Mouse (Mus musculus): ENCODE results near the gene Gm4216. TPM values are rescaled to one million over a fixed set of nuclear protein-coding genes. Genes with fewer than 3 reads are reported as not detected.
"Not testable (repeated sequence)": the region's sequence is repeated elsewhere in the genome, so short reads cannot be mapped to it uniquely, and the experiment has no call there.

The Gm4216 gene
- not detected in 2 replicates for polyA plus RNA-seq (2015; fragmentation: Nextera tagmentation; extraction: Ambion mirVana)

GRCm38 (mm10) chr7:23019823-23020222, at the start of gene Gm4216:
Gm4216 (minus strand) TSS chr7:23019923.
- not testable (repeated sequence) for ATAC-seq

GRCm38 (mm10) chr7:23067356-23067755, 47.6 kb upstream of the Gm4216 start, which contains the start of gene Gm8720:
Gm8720 (minus strand) TSS chr7:23067456.
- not testable (repeated sequence) for H3K9me3 ChIP-seq (ENCODE audit: control insufficient read depth, low read length); H3K36me3 ChIP-seq (ENCODE audit: control insufficient read depth, insufficient read depth, low read length); H3K27ac ChIP-seq (ENCODE audit: low read length); ATAC-seq; H3K4me1 ChIP-seq (ENCODE audit: control insufficient read depth, insufficient read depth, low read length); H3K27me3 ChIP-seq (replicated peaks; ENCODE audit: control insufficient read depth, insufficient read depth, low read length); H3K4me3 ChIP-seq (ENCODE audit: low read length); H3K4me2 ChIP-seq (ENCODE audit: low read depth, low read length); H3K9ac ChIP-seq (ENCODE audit: low read depth, low read length)
- WGBS: no CpG with 5 or more reads among the region's 1 CpGs

More at GRCm38 (mm10) chr7:23019823-23020222, at the start of gene Gm4216:
- not testable (repeated sequence) for H3K4me2 ChIP-seq (ENCODE audit: low read depth, low read length); H3K27ac ChIP-seq (ENCODE audit: low read length); H3K27me3 ChIP-seq (replicated peaks; ENCODE audit: control insufficient read depth, insufficient read depth, low read length); H3K9me3 ChIP-seq (ENCODE audit: control insufficient read depth, low read length); H3K4me1 ChIP-seq (ENCODE audit: control insufficient read depth, insufficient read depth, low read length); H3K4me3 ChIP-seq (ENCODE audit: low read length); H3K36me3 ChIP-seq (ENCODE audit: control insufficient read depth, insufficient read depth, low read length); H3K9ac ChIP-seq (ENCODE audit: low read depth, low read length)
- WGBS: no CpG with 5 or more reads among the region's 3 CpGs

GRCm38 (mm10) chr7:23055240-23055639, 35.5 kb upstream of the Gm4216 start, which contains the start of gene Vmn1r163:
Vmn1r163 (plus strand) TSS chr7:23055540.
- not testable (repeated sequence) for H3K27ac ChIP-seq (ENCODE audit: low read length); H3K4me1 ChIP-seq (ENCODE audit: control insufficient read depth, insufficient read depth, low read length); H3K27me3 ChIP-seq (replicated peaks; ENCODE audit: control insufficient read depth, insufficient read depth, low read length); H3K9me3 ChIP-seq (ENCODE audit: control insufficient read depth, low read length); H3K4me2 ChIP-seq (ENCODE audit: low read depth, low read length); H3K9ac ChIP-seq (ENCODE audit: low read depth, low read length); H3K4me3 ChIP-seq (ENCODE audit: low read length); H3K36me3 ChIP-seq (ENCODE audit: control insufficient read depth, insufficient read depth, low read length); ATAC-seq
- WGBS: no CpG with 5 or more reads among the region's 1 CpGs

- H3K36me3 ChIP-seq (ENCODE audit: control insufficient read depth, insufficient read depth, low read length); H3K4me3 ChIP-seq (ENCODE audit: low read length); H3K9me3 ChIP-seq (ENCODE audit: control insufficient read depth, low read length); H3K27me3 ChIP-seq (replicated peaks; ENCODE audit: control insufficient read depth, insufficient read depth, low read length); ATAC-seq; H3K9ac ChIP-seq (ENCODE audit: low read depth, low read length); H3K4me2 ChIP-seq (ENCODE audit: low read depth, low read length); H3K4me1 ChIP-seq (ENCODE audit: control insufficient read depth, insufficient read depth, low read length); H3K27ac ChIP-seq (ENCODE audit: low read length): not testable (repeated sequence)
- no CpG with 5 or more reads among the region's 5 CpGs for WGBS
These were observed 35.1 kb downstream of the Gm4216 start, which contains the start of gene Gm4214 for GRCm38 (mm10) chr7:22984573-22984972. Gm4214 (minus strand) TSS chr7:22984673.

Other genes with a start within 250 kb of the Gm4216 start
- not detected in 2 replicates for gene Vmn1r158, start 229.1 kb downstream of the Gm4216 start, polyA plus RNA-seq (2015; fragmentation: Nextera tagmentation; extraction: Ambion mirVana)
- not detected in 2 replicates for gene Vmn1r159, start 176.3 kb downstream of the Gm4216 start, polyA plus RNA-seq (2015; fragmentation: Nextera tagmentation; extraction: Ambion mirVana)
- not detected in 2 replicates for gene Vmn1r160, start 148.7 kb downstream of the Gm4216 start, polyA plus RNA-seq (2015; fragmentation: Nextera tagmentation; extraction: Ambion mirVana)
- not detected in 2 replicates for gene Gm4214, start 35.2 kb downstream of the Gm4216 start, polyA plus RNA-seq (2015; fragmentation: Nextera tagmentation; extraction: Ambion mirVana)
- not detected in 2 replicates for gene Vmn1r163, start 35.6 kb upstream of the Gm4216 start, polyA plus RNA-seq (2015; fragmentation: Nextera tagmentation; extraction: Ambion mirVana)
- gene Gm8720, start 47.5 kb upstream of the Gm4216 start, polyA plus RNA-seq (2015; fragmentation: Nextera tagmentation; extraction: Ambion mirVana): not detected in 2 replicates
- not detected in 2 replicates for gene Gm10662, start 124.6 kb upstream of the Gm4216 start, polyA plus RNA-seq (2015; fragmentation: Nextera tagmentation; extraction: Ambion mirVana)
- gene Vmn1r165, start 197.4 kb upstream of the Gm4216 start, polyA plus RNA-seq (2015; fragmentation: Nextera tagmentation; extraction: Ambion mirVana): not detected in 2 replicates
- not detected in 2 replicates for gene Vmn1r166, start 231.8 kb upstream of the Gm4216 start, polyA plus RNA-seq (2015; fragmentation: Nextera tagmentation; extraction: Ambion mirVana)

Measured in intestine, embryonic 16.5 days (tissue).